Mouse (Mus musculus) gastrocnemius, postnatal 10 days (tissue): ENCODE data around the gene Olfr1133. TPM values are rescaled to one million over a fixed set of nuclear protein-coding genes. Genes with fewer than 3 reads are reported as not detected.
"Not testable (repeated sequence)": the region's sequence is repeated elsewhere in the genome, so short reads cannot be mapped to it uniquely, and the experiment has no call there.

Experiments used
- DNase-seq: peaks from one replicate; pipeline ENCODE4 v3.0.0; 2021; ENCODE audit warnings: mixed read lengths
- long read RNA-seq, 2 experiments: library from polyadenylated mRNA; stranded (forward); transcript quantifications; one replicate each; pipeline ENCODE4 v2.0.0; 2021
- total RNA-seq, 2 experiments: library from RNA; stranded (reverse); gene quantifications; 2 replicates each; pipeline ENCODE4 v1.2.3; 2021

The Olfr1133 gene
- not detected for total RNA-seq
- long read RNA-seq, experiment 1: 0 reads
- long read RNA-seq, experiment 2: 0 reads

DNA sequence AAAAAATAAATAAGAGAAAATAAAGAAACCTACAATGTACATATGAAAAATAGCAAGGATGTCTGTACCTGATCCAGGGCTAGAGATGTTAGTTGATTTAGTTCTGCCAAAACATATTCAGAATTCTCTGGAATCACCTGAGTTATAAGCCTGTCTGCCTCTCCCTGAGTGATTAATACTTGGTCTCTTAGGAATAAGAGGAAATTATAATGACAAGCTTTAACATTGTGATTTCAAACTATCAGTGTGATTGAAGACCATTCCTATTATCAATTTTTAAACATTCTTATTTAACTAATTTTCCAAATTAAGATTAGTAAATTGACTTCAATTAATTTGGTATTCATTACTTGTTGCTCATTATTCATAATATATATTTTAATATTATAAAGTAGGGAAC, at the start of gene Olfr1133:
Gene Olfr1133 (minus strand): TSS at position 101 of the 400 bp plus-strand sequence.
- no peak for DNase-seq

DNA sequence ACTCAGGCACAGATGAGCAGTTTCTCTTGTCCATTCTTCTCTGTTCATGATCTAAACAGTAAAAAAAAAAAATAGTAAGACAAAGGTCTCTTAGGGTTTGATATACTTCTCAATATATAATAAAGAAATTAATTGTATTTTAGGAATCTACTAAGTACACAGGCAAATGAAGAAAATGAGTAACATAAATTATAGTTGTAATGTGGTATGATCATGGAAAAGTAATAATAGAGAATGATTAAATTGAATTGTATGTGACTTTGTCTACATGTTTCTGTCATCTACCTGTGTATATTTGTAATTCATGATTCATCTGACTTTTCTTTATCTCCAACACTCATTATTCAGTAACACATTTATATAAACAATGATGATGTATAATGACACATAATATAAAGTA, 46.7 kb upstream of the Olfr1133 start, which contains the start of gene Olfr1136:
Gene Olfr1136 (minus strand): TSS at position 101 of the 400 bp plus-strand sequence.
- no peak for DNase-seq

DNA sequence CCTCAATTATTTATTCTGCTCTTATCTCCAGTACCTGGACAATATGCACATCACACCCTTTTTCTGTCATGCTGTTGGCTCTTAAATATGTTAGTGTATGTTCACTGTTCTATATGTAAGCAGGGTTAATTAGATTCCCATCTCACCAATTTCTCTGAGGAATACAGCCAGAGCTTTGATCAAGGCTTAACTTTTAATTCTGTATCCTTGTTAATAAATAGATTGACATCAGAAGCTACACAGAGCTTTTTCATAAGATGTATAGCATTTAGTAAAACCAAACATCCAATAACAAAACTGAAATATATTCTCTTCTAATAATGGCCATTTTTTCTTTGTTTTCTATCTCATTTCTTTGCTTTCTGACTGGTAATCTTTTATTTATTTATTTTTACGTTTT, 26.4 kb upstream of the Olfr1133 start, which contains the start of gene Olfr1135:
Gene Olfr1135 (minus strand): TSS at position 101 of the 400 bp plus-strand sequence.
- no peak for DNase-seq

DNA sequence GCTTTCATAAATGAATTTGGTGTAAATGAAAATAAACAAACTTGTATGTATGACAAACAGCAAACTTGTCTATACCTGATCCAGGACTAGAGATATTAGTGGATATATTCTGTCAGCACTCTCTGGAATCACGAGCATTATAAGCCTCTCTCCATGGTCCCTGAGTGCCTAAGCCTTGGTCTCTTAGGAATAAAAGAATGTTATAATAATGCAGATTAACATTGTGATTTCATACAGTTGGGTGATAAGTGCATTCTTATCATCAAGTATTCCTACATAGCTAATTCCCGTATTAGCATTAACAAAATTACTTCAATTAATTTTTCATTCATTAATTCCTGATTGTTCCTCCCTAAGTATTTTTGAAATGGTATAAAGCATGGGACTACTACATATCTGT, 11.2 kb upstream of the Olfr1133 start, which contains the start of gene Olfr1134:
Gene Olfr1134 (minus strand): TSS at position 101 of the 400 bp plus-strand sequence.
- no peak for DNase-seq

DNA sequence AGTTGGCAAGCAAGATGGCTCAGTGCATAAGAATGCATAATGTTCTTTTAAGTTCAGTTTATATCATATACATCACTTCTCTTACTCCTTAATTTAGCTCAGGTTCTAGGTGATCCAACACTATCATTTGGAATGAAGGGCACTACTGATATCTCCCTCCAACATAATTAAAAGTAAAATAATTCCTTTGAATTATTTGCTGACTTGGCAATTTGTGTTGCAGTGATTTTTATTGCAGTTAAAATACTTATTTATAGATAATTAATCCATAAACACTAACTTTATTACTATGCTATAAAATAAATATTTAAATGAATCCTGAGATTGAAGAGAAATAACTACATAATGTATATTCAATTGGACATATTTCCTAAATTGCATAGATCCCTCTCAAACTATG, 4.7 kb downstream of the Olfr1133 start:
- no peak for DNase-seq

DNA sequence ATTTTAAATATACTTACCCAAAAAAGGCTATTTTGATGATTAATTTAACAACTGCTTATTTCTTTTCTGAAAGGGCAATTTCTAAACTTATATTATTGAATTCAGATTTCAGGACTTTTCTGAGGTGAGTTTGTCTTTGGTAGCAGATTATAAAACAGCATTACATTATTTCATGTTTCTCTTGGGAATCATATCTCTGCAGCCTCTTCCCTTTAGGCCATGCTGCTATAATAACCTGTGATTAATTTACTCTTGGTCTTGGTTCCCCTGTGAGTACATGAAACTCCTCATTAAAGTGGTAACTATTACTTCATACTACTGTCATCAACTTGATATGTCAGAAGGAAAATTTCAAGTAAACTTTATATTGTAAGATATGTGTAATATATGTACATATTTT, 9.7 kb downstream of the Olfr1133 start, which contains the start of gene Olfr1132:
Gene Olfr1132 (minus strand): TSS at position 101 of the 400 bp plus-strand sequence.
- DNase-seq: no peak

DNA sequence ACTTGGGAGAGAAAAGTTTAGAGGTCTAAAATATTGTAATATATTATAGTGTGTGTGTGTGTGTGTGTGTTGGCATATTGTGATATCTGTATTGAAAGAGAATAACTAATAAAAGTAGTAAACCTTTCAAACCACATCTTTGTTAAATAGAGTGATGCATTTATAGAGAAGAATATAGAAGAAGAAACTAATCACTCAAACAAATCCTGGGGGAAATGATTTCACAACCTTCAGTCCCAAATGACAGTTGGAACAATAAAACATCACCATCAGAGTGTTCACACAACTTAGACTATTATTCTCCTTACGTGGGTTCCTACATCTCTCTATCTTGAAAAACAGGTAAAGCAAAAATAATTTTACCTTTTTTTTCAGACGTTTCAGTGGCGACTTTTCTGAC, 20.4 kb downstream of the Olfr1133 start, which contains the start of gene Olfr1131:
Gene Olfr1131 (plus strand): TSS at position 301 of the 400 bp plus-strand sequence.
- DNase-seq: no peak

DNA sequence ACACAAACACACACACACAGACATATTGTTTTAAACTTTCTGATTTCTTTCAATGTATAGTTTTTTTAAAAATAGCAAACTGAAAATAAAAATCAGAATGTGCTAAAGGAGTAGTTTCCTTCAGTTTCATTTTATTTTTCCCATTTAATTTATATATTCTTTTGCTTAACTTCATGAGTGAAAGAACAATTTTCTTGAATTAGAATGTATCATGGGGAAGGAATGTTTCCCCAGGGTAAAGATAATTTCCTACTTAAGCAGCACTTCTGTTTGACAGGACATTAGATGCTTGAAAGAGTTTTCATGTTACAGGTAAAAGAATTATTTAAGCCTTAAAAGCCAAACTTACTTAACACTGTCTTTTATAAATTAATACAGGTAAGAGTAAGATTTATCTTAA, 41.3 kb downstream of the Olfr1133 start, which contains the start of gene Olfr1130:
Gene Olfr1130 (plus strand): TSS at position 301 of the 400 bp plus-strand sequence.
- DNase-seq: not testable (repeated sequence)

Other genes with a start within 250 kb of the Olfr1133 start
- gene Olfr1123, start 230.7 kb downstream of the Olfr1133 start, total RNA-seq: not detected
- gene Olfr1124, start 217.1 kb downstream of the Olfr1133 start, total RNA-seq: not detected
- not detected for gene Olfr1126, start 193.4 kb downstream of the Olfr1133 start, total RNA-seq
- not detected for gene Pramel7, start 150.3 kb downstream of the Olfr1133 start, total RNA-seq
- not detected for gene Pramel6, start 140.8 kb downstream of the Olfr1133 start, total RNA-seq
- not detected for gene Olfr153, start 115.6 kb downstream of the Olfr1133 start, total RNA-seq
- gene Olfr1128, start 101.8 kb downstream of the Olfr1133 start, total RNA-seq: not detected
- not detected for gene Olfr1129, start 73.5 kb downstream of the Olfr1133 start, total RNA-seq
- not detected for gene Olfr1130, start 41.2 kb downstream of the Olfr1133 start, total RNA-seq
- not detected for gene Olfr1131, start 20.3 kb downstream of the Olfr1133 start, total RNA-seq
- gene Olfr1132, start 9.8 kb downstream of the Olfr1133 start, total RNA-seq: not detected
- not detected for gene Olfr1134, start 11.1 kb upstream of the Olfr1133 start, total RNA-seq
- gene Olfr1135, start 26.3 kb upstream of the Olfr1133 start, total RNA-seq: not detected
- not detected for gene Olfr1136, start 46.6 kb upstream of the Olfr1133 start, total RNA-seq
- not detected for gene Olfr1137, start 65.8 kb upstream of the Olfr1133 start, total RNA-seq
- not detected for gene Olfr1138, start 92.6 kb upstream of the Olfr1133 start, total RNA-seq
- not detected for gene Olfr1140, start 96.4 kb upstream of the Olfr1133 start, total RNA-seq
- gene Olfr1141, start 106.6 kb upstream of the Olfr1133 start, total RNA-seq: not detected
- not detected for gene Olfr152, start 132.1 kb upstream of the Olfr1133 start, total RNA-seq
- not detected for gene Olfr1143, start 153.2 kb upstream of the Olfr1133 start, total RNA-seq
- gene Olfr1145, start 162.4 kb upstream of the Olfr1133 start, total RNA-seq: not detected
- not detected for gene Olfr1148, start 183.2 kb upstream of the Olfr1133 start, total RNA-seq
- not detected for gene Olfr1150-ps1, start 196.6 kb upstream of the Olfr1133 start, total RNA-seq
- not detected for gene Olfr1151, start 208.5 kb upstream of the Olfr1133 start, total RNA-seq
- not detected for gene Olfr1152, start 219.1 kb upstream of the Olfr1133 start, total RNA-seq
- gene Olfr1153, start 247.6 kb upstream of the Olfr1133 start, total RNA-seq: not detected